Mouse (Mus musculus): ENCODE measurements around the gene Tfpt.

GRCm38 (mm10) chr7:3616389-3617241, 13.1 kb downstream of the Tfpt start:
- no peak for TF ChIP-seq TAL1 (IDR thresholded peaks at IDR 0.05; ENCODE audit: low read length)
- no peak for TF ChIP-seq GATA1 (IDR thresholded peaks at IDR 0.05; ENCODE audit: low read length)
